Mouse (Mus musculus) midbrain, embryonic 14.5 days (tissue): ENCODE measurements around the gene Herc6. TPM values are rescaled to one million over a fixed set of nuclear protein-coding genes. Genes with fewer than 3 reads are reported as not detected.

Experiments
- ATAC-seq: fragments of 200-750 bp; cut with Nextera tagmentation; 2 replicates; pipeline ENCODE4 v1.8.0; 2017; ENCODE audit warnings: moderate number of reproducible peaks, moderate library complexity; ENCODE audit not compliant: low FRiP score, low TSS enrichment
- DNase-seq: peaks from one replicate; pipeline ENCODE4 v3.0.0-alpha.2; 2015
- H3K27ac ChIP-seq: fragments of 300-500 bp; sonication (generic); replicated peaks from 2 replicates; pipeline ENCODE4 v1.5.1; 2014; ENCODE audit warnings: mild to moderate bottlenecking, low read depth, low read length, moderate library complexity
- H3K27me3 ChIP-seq: fragments of 300-500 bp; sonication (generic); 2 replicates; pipeline ENCODE4 v1.6.1; 2014; ENCODE audit warnings: low read length, control low read depth, mixed read lengths; ENCODE audit not compliant: control insufficient read depth, insufficient read depth
- H3K36me3 ChIP-seq: fragments of 300-500 bp; sonication (generic); 2 replicates; pipeline ENCODE4 v1.6.1; 2014; ENCODE audit warnings: low read length, control low read depth; ENCODE audit not compliant: control insufficient read depth, insufficient read depth
- H3K4me1 ChIP-seq: fragments of 300-500 bp; sonication (generic); 2 replicates; pipeline ENCODE4 v1.6.1; 2014; ENCODE audit warnings: mild to moderate bottlenecking, antibody characterized with exemption, low read length, control low read depth; ENCODE audit not compliant: control insufficient read depth, insufficient read depth
- H3K4me2 ChIP-seq: fragments of 300-500 bp; sonication (generic); 2 replicates; pipeline ENCODE4 v1.6.1; 2014; ENCODE audit warnings: mild to moderate bottlenecking, low read length, moderate library complexity
- H3K4me3 ChIP-seq: fragments of 300-500 bp; sonication (generic); replicated peaks from 2 replicates; pipeline ENCODE4 v1.5.1; 2014; ENCODE audit warnings: low read depth, low read length
- H3K9ac ChIP-seq: fragments of 300-500 bp; sonication (generic); replicated peaks from 2 replicates; pipeline ENCODE4 v1.6.1; 2014; ENCODE audit warnings: mild to moderate bottlenecking, low read length, moderate library complexity
- H3K9me3 ChIP-seq: fragments of 300-500 bp; sonication (generic); 2 replicates; pipeline ENCODE4 v1.6.1; 2016; ENCODE audit warnings: low read length, control low read depth, mixed read lengths; ENCODE audit not compliant: control insufficient read depth
- WGBS: fragments of 180-500 bp; shearing (Covaris S2); extraction: QIAGEN DNeasy Blood & Tissue Kit; methylation state at CpG from one replicate; pipeline ENCODE4 v1.1.7; 2014; 5-methylcytosine and 5-hydroxymethylcytosine counted together
- polyA plus RNA-seq: library from polyadenylated mRNA; unstranded; fragments of >200 nt; fragmentation: Nextera tagmentation; extraction: Ambion mirVana; gene quantifications from 2 replicates; pipeline ENCODE4 v1.2.1, GENCODE M21; 2014

Herc6 gene
- polyA plus RNA-seq, 1 experiment from 2014 or later, result 1.5 TPM

GRCm38 (mm10) chr6:57693116-57693515 lies 112.3 kb downstream of the Herc6 start:
- Histone ChIP-seq H3K4me1 (0 out of 2 replicates have a peak, but pooled peaks cover 2% of the 10 kb centered on the region), H3K27ac (no peak overlapping the region), H3K36me3 (no peaks in the 10 kb centered on the region), H3K4me2 (no peak overlapping the region), H3K9me3 (no peaks in the 10 kb centered on the region), H3K4me3 (no peak overlapping the region), H3K27me3 (no peaks in the 10 kb centered on the region), H3K9ac (no peak overlapping the region)
- no peak for DNase-seq
- 95% methylated on average over 3 of the region's 3 CpGs for WGBS
- ATAC-seq, result no peak

GRCm38 (mm10) chr6:57701686-57702085 lies 120.9 kb downstream of the Herc6 start:
- H3K27ac ChIP-seq, result peak overlapping the region; percentile 100
- H3K9ac ChIP-seq, result peak overlapping the region; percentile 98
- H3K4me1 ChIP-seq, result peaks cover 21% of the 10 kb centered on the region
- H3K4me2 ChIP-seq, result peak overlapping the region; percentile 68
- H3K9me3 ChIP-seq, result no peaks in the 10 kb centered on the region
- no peaks in the 10 kb centered on the region for H3K27me3 ChIP-seq
- WGBS, result 36% methylated on average over 4 of the region's 4 CpGs
- no peaks in the 10 kb centered on the region for H3K36me3 ChIP-seq
- DNase-seq (peak; percentile 59), ATAC-seq (no peak)
- H3K4me3 ChIP-seq, result peak overlapping the region; percentile 78

GRCm38 (mm10) chr6:57702376-57702742 lies 121.6 kb downstream of the Herc6 start, which contains the start of gene Lancl2:
Gene Lancl2 (plus strand): TSS chr6:57702540.
- H3K9ac ChIP-seq, result peak within 1 kb of the TSS; percentile 98
- ATAC-seq (peak; percentile 39), DNase-seq (peak; percentile 78)
- peak within 1 kb of the TSS; percentile 68 for H3K4me2 ChIP-seq
- H3K4me1 ChIP-seq, result peaks cover 21% of the 10 kb centered on the region
- peak within 1 kb of the TSS; percentile 78 for H3K4me3 ChIP-seq
- H3K9me3 ChIP-seq, result no peaks in the 10 kb centered on the region
- peak within 1 kb of the TSS; percentile 100 for H3K27ac ChIP-seq
- no peaks in the 10 kb centered on the region for H3K27me3 ChIP-seq
- no peaks in the 10 kb centered on the region for H3K36me3 ChIP-seq
- 0% methylated on average over 10 of the region's 10 CpGs for WGBS

- DNase-seq (peak; percentile 98), ATAC-seq (peak; percentile 99)
- peak overlapping the region; percentile 98 for H3K9ac ChIP-seq
- H3K9me3 ChIP-seq, result no peaks in the 10 kb centered on the region
- under 1% methylated on average over 59 of the region's 59 CpGs for WGBS
- H3K4me1 ChIP-seq, result peaks cover 21% of the 10 kb centered on the region
- H3K4me2 ChIP-seq, result peak overlapping the region; percentile 68
- no peaks in the 10 kb centered on the region for H3K27me3 ChIP-seq
- H3K27ac ChIP-seq, result peak overlapping the region; percentile 100
- no peaks in the 10 kb centered on the region for H3K36me3 ChIP-seq
- H3K4me3 ChIP-seq, result peak overlapping the region; percentile 78
Measured at GRCm38 (mm10) chr6:57702743-57703499, 122.1 kb downstream of the Herc6 start.

GRCm38 (mm10) chr6:57703703-57704102 lies 122.9 kb downstream of the Herc6 start:
- Histone ChIP-seq H3K4me2 (peak overlapping the region; percentile 68), H3K9me3 (no peaks in the 10 kb centered on the region), H3K4me3 (peak overlapping the region; percentile 78), H3K27me3 (no peaks in the 10 kb centered on the region), H3K36me3 (no peaks in the 10 kb centered on the region), H3K27ac (peak overlapping the region; percentile 100), H3K4me1 (peaks cover 21% of the 10 kb centered on the region), H3K9ac (peak overlapping the region; percentile 98)
- DNase-seq (peak; percentile 49), ATAC-seq (peak; percentile 43)
- 33% methylated on average over 2 of the region's 2 CpGs for WGBS

- 85% methylated on average over 1 of the region's 1 CpGs for WGBS
- no peaks in the 10 kb centered on the region for H3K9me3 ChIP-seq
- DNase-seq, result no peak
- ATAC-seq, result no peak
- H3K4me2 ChIP-seq, result no peak overlapping the region
- H3K4me3 ChIP-seq, result no peak overlapping the region
- H3K27ac ChIP-seq, result no peak overlapping the region
- H3K4me1 ChIP-seq, result peaks cover 13% of the 10 kb centered on the region; the same call in 1 of the 2 replicates
- H3K9ac ChIP-seq, result no peak overlapping the region
- no peaks in the 10 kb centered on the region for H3K36me3 ChIP-seq
- no peaks in the 10 kb centered on the region for H3K27me3 ChIP-seq
Measured at GRCm38 (mm10) chr6:57706721-57707120, 125.9 kb downstream of the Herc6 start.

GRCm38 (mm10) chr6:57711726-57712125 lies 130.9 kb downstream of the Herc6 start:
- ATAC-seq (no peak), DNase-seq (no peak)
- Histone ChIP-seq H3K36me3 (0 out of 2 replicates have a peak, but pooled peaks cover 2% of the 10 kb centered on the region), H3K4me1 (no peaks in the 10 kb centered on the region), H3K4me3 (no peak overlapping the region), H3K9ac (no peak overlapping the region), H3K27ac (no peak overlapping the region), H3K27me3 (no peaks in the 10 kb centered on the region), H3K4me2 (no peak overlapping the region), H3K9me3 (no peaks in the 10 kb centered on the region)
- WGBS, result 35% methylated on average over 1 of the region's 1 CpGs
